21 mouse cellular contexts compared by ENCODE assay signal in the genomic region with DNA sequence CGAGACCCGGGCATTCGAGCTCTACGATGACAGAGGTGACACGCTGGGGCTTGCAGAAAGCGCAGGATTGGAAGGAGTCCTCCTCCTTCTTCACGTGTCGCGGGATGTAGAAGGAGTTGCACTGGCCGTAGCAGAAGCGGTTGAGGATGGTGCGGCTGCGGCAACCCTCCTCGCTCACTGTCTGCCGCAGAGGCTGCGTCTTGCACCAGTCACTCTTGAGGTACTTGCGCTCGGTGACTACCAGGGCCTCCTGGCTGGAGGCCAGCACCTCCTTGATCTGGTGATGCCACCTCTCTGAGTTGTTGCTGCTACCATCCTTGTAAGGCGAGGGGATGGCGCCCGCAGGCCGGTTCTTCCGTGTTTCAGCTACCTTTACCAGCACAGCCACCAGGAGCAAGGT.
"Had no signal": no experiment of that assay in that cellular context is flagged by ENCODE, and none has a peak within 500 bp of the region (broad histone marks: within the 10 kb centered on the region; RNA-seq: fewer than 3 reads in every experiment).

No protein-coding gene starts in this region.

- H3K4me3 ChIP-seq: limb, embryonic 12.5 days; limb, embryonic 15.5 days; liver, embryonic 12.5 days; liver, embryonic 15.5 days; megakaryocyte, embryonic 14.5 days; midbrain, embryonic 10.5 days; midbrain, embryonic 13.5 days had no signal

- H3K27ac ChIP-seq: kidney, postnatal 0 days; limb, embryonic 12.5 days; limb, embryonic 15.5 days; liver, embryonic 12.5 days; liver, embryonic 15.5 days; macrophage; midbrain, embryonic 10.5 days; midbrain, embryonic 13.5 days had no signal

- H3K27me3 ChIP-seq: limb, embryonic 12.5 days; limb, embryonic 15.5 days; liver, embryonic 12.5 days; liver, embryonic 15.5 days; megakaryocyte, embryonic 14.5 days; midbrain, embryonic 13.5 days had no signal

- H3K9me3 ChIP-seq: limb, embryonic 15.5 days; midbrain, embryonic 10.5 days; midbrain, embryonic 13.5 days had no signal

- H3K4me1 ChIP-seq: limb, embryonic 12.5 days; liver, embryonic 12.5 days; liver, embryonic 15.5 days; megakaryocyte, embryonic 14.5 days; midbrain, embryonic 10.5 days; midbrain, embryonic 13.5 days had no signal

- H3K4me2 ChIP-seq: limb, embryonic 12.5 days; limb, embryonic 15.5 days; liver, embryonic 12.5 days; liver, embryonic 15.5 days; midbrain, embryonic 13.5 days had no signal

- ATAC-seq: inflammation-experienced regulatory T-cells, adult 6 months; intestine, embryonic 16.5 days; liver, embryonic 12.5 days; midbrain, embryonic 13.5 days; midbrain, embryonic 16.5 days had no signal

- H3K9ac ChIP-seq: limb, embryonic 12.5 days; limb, embryonic 15.5 days; liver, embryonic 12.5 days; liver, embryonic 15.5 days; midbrain, embryonic 13.5 days had no signal

- H3K36me3 ChIP-seq: limb, embryonic 12.5 days; limb, embryonic 15.5 days; liver, embryonic 12.5 days; liver, embryonic 15.5 days; midbrain, embryonic 10.5 days; midbrain, embryonic 13.5 days had no signal

- DNase-seq: kidney, adult 18-20 months; kidney, adult 9 months; left cerebral cortex, postnatal 4 days; lung, adult 2 months; lung, postnatal 10 days; right cerebral cortex, adult 18-20 months; right cerebral cortex, postnatal 25 days; thymus, adult 18-20 months; thymus, postnatal 36 days had no signal
